Mouse (Mus musculus) brain, embryonic 14.5 days (tissue): Measurements from ENCODE around the gene Zbtb43.

Experiments used
- CTCF ChIP-seq: fragments of 200-500 bp; IDR thresholded peaks from 2 replicates; pipeline ENCODE4 v1.5.1; 2012; ENCODE audit warnings: inconsistent platforms, mild to moderate bottlenecking, moderate library complexity, borderline replicate concordance; ENCODE audit not compliant: insufficient read depth, insufficient read length; ENCODE audit errors: extremely low read depth
- POLR2A ChIP-seq: fragments of 200-500 bp; IDR thresholded peaks from 2 replicates; pipeline ENCODE4 v1.6.1; 2012; ENCODE audit warnings: mild to moderate bottlenecking, inconsistent platforms, borderline replicate concordance; ENCODE audit not compliant: poor library complexity, insufficient read depth, insufficient read length, severe bottlenecking; ENCODE audit errors: extremely low read depth

DNA sequence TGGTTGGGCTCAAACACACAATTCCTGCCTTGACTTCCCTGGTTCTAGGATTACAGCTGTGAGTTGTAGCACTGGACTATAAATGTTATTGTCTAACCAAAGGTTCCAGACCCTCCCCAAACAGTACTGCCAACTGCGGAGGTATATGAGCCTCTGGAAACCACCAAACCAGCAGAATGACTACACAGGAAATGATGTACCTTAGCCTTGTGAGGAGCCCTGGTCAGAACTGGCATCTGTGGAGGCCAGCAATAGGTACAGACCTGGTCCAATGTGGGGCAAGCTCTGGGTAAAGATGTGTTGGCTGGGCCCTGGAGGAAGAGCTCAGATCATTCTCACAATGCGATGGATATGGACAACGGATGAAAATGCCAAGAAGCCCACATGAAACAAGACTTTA lies 23.7 kb upstream of the Zbtb43 start:
- no peak for TF ChIP-seq POLR2A
- no peak for TF ChIP-seq CTCF
